Mouse (Mus musculus): ENCODE measurements around the gene Rnf216.

DNA sequence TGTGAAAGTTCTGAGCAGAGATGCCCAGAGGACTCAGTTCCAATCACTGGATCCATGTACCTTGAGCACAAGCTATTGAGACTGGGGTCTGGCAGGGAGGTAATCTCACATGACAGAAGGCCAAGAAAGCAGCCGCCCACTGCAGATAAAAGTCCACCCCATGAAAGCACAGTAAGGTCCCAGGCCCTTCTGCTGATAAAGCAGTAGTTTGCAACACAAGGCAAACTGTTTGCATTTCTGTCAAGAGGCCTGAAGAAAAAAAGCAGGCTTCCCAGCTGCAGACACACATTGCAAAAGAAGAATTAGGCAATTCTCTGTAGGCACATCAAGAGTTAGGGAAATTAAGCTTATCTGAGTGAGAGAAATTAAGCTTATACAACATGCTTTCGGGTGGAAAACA, 54.6 kb downstream of the Rnf216 start:
- no peak for TF ChIP-seq CTCF (IDR thresholded peaks at IDR 0.05; ENCODE audit: low read depth, low read length)
- no peak for TF ChIP-seq POLR2A (IDR thresholded peaks at IDR 0.05; ENCODE audit: borderline replicate concordance, low read depth, low read length)
